Mouse (Mus musculus) testis, adult 2 months (tissue): ENCODE results near the gene Tmem88. TPM values are rescaled to one million over a fixed set of nuclear protein-coding genes. Genes with fewer than 3 reads are reported as not detected.

Experiments
- H3K27ac ChIP-seq: fragments of 200-500 bp; 2 replicates; pipeline ENCODE4 v1.5.1; 2012; ENCODE audit warnings: low read depth, low read length; ENCODE audit not compliant: control insufficient read depth, insufficient read depth
- H3K27me3 ChIP-seq: fragments of 200-500 bp; 2 replicates; pipeline ENCODE4 v1.6.1; 2012; ENCODE audit warnings: mild to moderate bottlenecking, low read length, moderate library complexity; ENCODE audit not compliant: control insufficient read depth, insufficient read depth
- H3K36me3 ChIP-seq: fragments of 200-500 bp; 2 replicates; pipeline ENCODE4 v1.6.1; 2012; ENCODE audit warnings: mild to moderate bottlenecking, low read length; ENCODE audit not compliant: control insufficient read depth, insufficient read depth
- H3K4me1 ChIP-seq: fragments of 200-500 bp; 2 replicates; pipeline ENCODE4 v1.6.1; 2012; ENCODE audit warnings: low read length; ENCODE audit not compliant: control insufficient read depth, insufficient read depth
- H3K4me3 ChIP-seq: fragments of 200-500 bp; 2 replicates; pipeline ENCODE4 v1.5.1; 2012; ENCODE audit warnings: low read depth, mild to moderate bottlenecking, low read length, moderate library complexity, mixed read lengths; ENCODE audit not compliant: control insufficient read depth
- CTCF ChIP-seq: fragments of 200-500 bp; IDR thresholded peaks from 2 replicates; pipeline ENCODE4 v1.5.1; 2012; ENCODE audit warnings: low read depth, mild to moderate bottlenecking, inconsistent platforms, low read length, moderate library complexity; ENCODE audit not compliant: control insufficient read depth, insufficient read depth, insufficient replicate concordance
- POLR2A ChIP-seq: fragments of 200-500 bp; IDR thresholded peaks from 2 replicates; pipeline ENCODE4 v1.6.1; 2012; ENCODE audit warnings: low read depth, mild to moderate bottlenecking, inconsistent platforms, low read length, moderate library complexity; ENCODE audit not compliant: control insufficient read depth
- polyA plus RNA-seq: library from polyadenylated mRNA; depleted of rRNA; stranded (reverse); fragments of >200 nt; gene quantifications from 2 replicates; pipeline ENCODE4 v1.2.3, GENCODE M21; 2012

The Tmem88 gene
- polyA plus RNA-seq, 1 experiment: 2.0 TPM

DNA sequence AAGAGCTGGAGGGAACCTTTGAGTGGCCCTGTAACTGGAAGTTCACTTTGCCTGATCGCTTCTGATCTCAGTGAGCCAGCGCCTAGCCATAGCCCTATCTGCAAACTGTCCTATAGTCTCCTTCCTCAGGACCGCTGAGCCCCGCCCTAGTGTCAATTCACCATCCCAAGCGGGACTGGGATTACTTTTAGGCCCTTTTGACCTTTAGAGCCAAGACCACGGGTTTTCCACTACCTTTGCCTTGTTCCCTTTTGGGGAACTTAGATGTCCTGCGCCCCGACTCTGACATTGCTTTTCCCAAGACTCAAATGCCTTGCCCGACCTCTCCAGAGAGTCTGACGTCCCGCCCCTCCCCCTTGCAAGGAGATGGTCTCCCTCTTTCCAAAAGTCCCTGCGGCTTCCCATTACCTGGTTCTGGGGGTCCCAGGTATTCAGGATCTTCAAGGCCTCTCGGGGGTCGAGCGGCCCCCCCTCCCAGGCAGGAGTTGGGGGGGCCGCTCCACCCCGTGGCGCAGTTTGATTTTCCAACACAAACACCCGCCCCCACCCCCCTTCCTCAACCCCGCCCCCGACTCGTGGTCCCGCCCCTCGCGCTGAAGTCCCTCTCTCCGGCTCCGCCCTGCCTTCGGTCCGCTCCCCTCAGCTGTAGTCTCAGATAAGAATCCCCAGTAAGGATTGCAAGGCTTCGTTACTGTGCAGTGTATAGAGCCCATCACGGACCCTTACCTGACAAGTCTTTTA lies 21.9 kb upstream of the Tmem88 start:
- peak overlapping the region; percentile 88 for H3K4me3 ChIP-seq
- no peaks in the 10 kb centered on the region for H3K27me3 ChIP-seq
- no peaks in the 10 kb centered on the region for H3K36me3 ChIP-seq
- H3K4me1 ChIP-seq: peaks cover 45% of the 10 kb centered on the region
- TF ChIP-seq CTCF: no peak
- peak; percentile 34; the same call in 1 of the 2 replicates for TF ChIP-seq POLR2A
- H3K27ac ChIP-seq: peak overlapping the region; percentile 81

DNA sequence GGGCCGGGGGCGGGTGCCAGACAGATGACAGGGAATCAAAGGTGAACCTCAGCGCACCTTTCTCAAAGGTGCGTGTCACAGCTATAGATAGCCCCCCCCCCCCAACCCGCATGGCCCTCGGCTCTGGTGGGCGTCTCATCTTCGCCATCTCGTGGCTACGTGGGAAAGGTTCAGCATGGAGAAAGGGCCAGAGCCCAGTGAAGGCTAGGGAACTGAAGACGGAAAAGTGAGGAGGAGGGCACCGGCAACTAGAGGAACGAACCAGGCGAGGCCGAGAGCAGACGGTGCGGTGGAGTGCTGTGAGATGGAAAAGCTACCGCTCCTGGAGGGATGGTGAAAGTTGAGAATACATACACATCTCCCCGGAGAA lies 21.4 kb upstream of the Tmem88 start:
- TF ChIP-seq CTCF: no peak
- TF ChIP-seq POLR2A: no peak
- peak overlapping the region; percentile 88 for H3K4me3 ChIP-seq
- peaks cover 50% of the 10 kb centered on the region for H3K4me1 ChIP-seq
- peak overlapping the region; percentile 81 for H3K27ac ChIP-seq
- no peaks in the 10 kb centered on the region for H3K27me3 ChIP-seq
- no peaks in the 10 kb centered on the region for H3K36me3 ChIP-seq

DNA sequence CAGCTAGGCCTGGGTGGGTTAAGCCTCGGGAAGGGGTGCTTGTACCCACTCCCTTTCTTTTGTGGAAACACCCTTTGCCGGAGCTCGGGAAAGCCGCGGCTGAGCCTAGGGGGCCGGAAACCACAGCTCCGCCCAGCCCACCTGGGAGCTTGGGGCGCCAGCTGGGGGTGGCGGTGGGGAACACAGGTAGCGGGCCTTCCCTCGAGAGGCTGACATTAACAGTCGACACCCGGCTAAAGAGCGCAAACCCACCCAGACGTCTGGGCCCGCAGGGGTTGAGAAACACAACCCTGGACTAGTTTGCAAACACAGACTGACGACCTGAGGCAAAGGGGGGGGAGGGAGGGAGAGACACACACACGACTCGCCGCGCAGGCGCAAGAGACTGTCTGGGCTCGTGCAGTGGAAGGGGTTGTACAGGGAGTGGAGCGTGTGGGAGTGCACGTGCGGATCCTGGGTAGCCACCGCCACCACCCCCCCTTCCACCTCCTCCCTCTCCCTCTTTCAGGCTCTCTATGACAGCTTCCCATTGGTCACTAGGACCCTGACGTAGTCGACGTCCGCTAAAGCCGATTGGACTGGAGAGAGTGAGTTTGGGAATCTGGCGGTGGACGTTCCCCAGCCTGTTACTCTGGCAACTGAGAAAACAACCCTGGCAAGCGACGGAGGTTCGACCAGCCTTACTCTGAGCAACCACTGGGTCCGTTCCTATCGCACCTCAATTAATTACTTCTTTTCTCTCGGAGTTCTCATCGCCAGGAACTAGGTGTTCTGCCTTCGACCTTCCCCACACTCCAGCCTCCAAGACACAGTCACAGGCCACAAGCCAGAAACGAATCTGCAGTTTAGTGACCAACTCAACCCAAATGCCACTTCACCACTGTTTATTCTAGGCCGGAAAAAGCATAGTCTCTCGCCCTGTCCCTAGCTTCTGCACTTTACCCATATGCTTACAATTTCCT lies 20.7 kb upstream of the Tmem88 start:
- H3K27me3 ChIP-seq: no peaks in the 10 kb centered on the region
- H3K27ac ChIP-seq: peak overlapping the region; percentile 95
- peak overlapping the region; percentile 88 for H3K4me3 ChIP-seq
- H3K4me1 ChIP-seq: peaks cover 55% of the 10 kb centered on the region
- TF ChIP-seq POLR2A (peak; percentile 52; the same call in 1 of the 2 replicates), CTCF (no peak)
- H3K36me3 ChIP-seq: no peaks in the 10 kb centered on the region

DNA sequence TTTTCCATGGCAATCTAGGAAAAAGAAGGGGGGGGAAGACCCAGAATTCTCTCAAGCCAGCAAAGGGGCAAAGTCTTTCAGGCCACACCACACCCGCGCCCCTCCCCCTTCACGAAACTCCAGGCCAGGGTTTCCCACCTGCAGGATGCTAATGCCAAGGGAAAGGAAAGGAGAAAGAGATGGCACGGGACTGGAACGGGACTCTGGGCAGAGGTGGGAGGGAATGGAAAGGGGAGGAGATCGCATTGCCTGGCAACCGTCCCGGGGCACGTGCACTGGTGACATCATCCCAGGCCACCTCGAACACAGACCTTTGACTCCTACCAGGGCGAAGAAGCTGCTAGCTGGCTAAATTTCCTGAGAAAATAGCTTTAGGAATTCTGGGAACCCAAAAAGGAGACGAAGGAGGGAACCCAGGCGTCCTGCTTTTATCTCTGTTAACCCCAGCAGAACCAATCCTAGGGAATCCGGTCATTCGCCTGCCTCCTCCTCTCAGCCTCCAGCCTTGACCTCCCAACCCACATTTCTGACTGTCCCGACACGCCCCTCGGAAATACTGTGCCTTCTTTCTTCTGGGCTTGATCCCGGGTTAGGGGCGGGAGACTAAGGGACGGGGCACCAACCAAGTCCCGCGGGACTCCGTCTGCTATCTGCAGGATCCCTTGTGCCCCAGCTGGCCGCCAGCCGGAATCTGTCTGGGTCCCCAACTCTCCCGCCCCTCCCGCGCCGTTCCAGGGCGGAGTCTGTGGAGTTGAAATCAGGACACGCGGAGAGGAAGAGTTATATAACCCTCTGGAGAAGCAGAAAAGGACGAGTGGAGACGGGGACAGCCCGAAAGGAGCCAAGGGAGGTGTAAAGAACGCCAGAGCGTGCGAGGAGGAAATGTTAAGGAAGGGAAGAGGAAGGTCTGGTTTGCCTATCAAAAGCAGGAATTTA lies 19.7 kb upstream of the Tmem88 start:
- H3K4me1 ChIP-seq: peaks cover 63% of the 10 kb centered on the region
- H3K27ac ChIP-seq: peak overlapping the region; percentile 95
- TF ChIP-seq POLR2A (peak; percentile 76), CTCF (no peak)
- H3K4me3 ChIP-seq: peak overlapping the region; percentile 88
- H3K36me3 ChIP-seq: no peaks in the 10 kb centered on the region
- H3K27me3 ChIP-seq: no peaks in the 10 kb centered on the region

DNA sequence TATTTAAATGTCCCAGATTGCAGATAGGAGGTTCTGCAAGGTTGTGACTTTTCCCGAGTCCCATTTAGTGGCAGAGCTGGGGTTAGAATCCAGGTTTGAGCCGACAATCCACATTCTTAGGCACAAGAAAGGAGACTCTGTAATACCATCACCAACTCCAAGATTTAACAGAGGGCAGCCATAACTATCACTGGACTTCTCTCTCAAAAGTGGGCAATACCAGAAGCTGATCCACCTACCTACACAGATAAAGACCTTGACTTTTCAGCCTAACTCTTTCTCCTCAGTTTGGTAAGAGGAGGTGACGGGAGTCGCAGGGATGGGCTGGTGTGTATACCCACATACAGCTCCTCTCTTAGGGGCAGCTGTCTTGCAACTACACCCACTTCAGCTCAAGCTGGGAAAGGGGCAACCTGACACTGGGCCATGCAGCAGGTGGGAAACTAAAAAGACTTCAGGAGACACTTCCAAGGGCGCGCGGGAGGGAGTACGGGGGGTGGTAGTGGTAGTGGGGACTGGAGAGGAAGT lies 19.0 kb upstream of the Tmem88 start:
- Histone ChIP-seq H3K4me3 (peak overlapping the region; percentile 88), H3K4me1 (peaks cover 66% of the 10 kb centered on the region)

DNA sequence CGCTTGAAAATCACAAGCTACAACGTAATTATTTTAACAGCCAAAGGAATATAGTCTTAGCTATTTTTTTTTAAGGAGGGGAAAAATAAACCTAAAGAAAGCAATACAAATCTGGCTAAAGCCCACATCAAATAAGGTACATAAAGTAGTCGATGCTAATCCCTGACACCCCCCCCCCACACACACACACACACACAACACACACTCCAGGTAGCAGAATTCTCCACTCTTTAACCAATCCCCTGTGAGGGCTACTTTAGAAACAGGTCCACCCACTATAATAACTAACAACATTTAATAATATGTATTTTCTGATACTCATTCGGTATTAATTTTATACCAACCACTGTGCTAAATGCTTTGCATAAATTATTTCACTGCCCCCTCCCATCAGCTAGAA lies 18.5 kb upstream of the Tmem88 start:
- H3K4me1 ChIP-seq: peaks cover 67% of the 10 kb centered on the region
- no peaks in the 10 kb centered on the region for H3K36me3 ChIP-seq
- no peak overlapping the region for H3K4me3 ChIP-seq
- no peak for TF ChIP-seq POLR2A
- no peak for TF ChIP-seq CTCF
- H3K27me3 ChIP-seq: no peaks in the 10 kb centered on the region
- H3K27ac ChIP-seq: no peak overlapping the region

More for the DNA sequence above, 19.0 kb upstream of the Tmem88 start:
- Histone ChIP-seq H3K27me3 (no peaks in the 10 kb centered on the region), H3K27ac (peak overlapping the region; percentile 95), H3K36me3 (no peaks in the 10 kb centered on the region)
- TF ChIP-seq CTCF: no peak
- no peak for TF ChIP-seq POLR2A
